Mouse (Mus musculus): ENCODE data around the gene Slc41a2. TPM values are rescaled to one million over a fixed set of nuclear protein-coding genes. Genes with fewer than 3 reads are reported as not detected.
"Not testable (repeated sequence)": the region's sequence is repeated elsewhere in the genome, so short reads cannot be mapped to it uniquely, and the experiment has no call there.

The Slc41a2 gene
- polyA plus RNA-seq, 2 experiments = 1.7 to 2.3 TPM

GRCm38 (mm10) chr10:83359956-83360355 lies 22.3 kb upstream of the Slc41a2 start, which contains the start of gene D10Wsu102e:
Gene D10Wsu102e, plus strand, starts transcription at chr10:83360221.
- peaks cover 23% of the 10 kb centered on the region for H3K36me3 ChIP-seq (ENCODE audit: control insufficient read depth, insufficient read depth, low read length)
- H3K4me1 ChIP-seq (ENCODE audit: control insufficient read depth, insufficient read depth, low read length) = peaks cover 11% of the 10 kb centered on the region; the same call in 1 of the 2 replicates
- DNase-seq (ENCODE audit: low spot score) (peak; percentile 97), ATAC-seq (ENCODE audit: low FRiP score, low read depth) (peak; percentile 98)
- H3K9ac ChIP-seq (ENCODE audit: low read depth, low read length, severe bottlenecking) = peak within 1 kb of the TSS; percentile 79
- TF ChIP-seq POLR2A (IDR thresholded peaks at IDR 0.05; ENCODE audit: borderline replicate concordance, extremely low read depth, insufficient read depth, insufficient read length) = 0 out of 2 replicates have a peak, but pooled peaks have one; percentile 40
- H3K27me3 ChIP-seq (ENCODE audit: control insufficient read depth, insufficient read depth, low read length) = no peaks in the 10 kb centered on the region
- peak within 1 kb of the TSS; percentile 70 for H3K4me2 ChIP-seq (replicated peaks; ENCODE audit: low read depth, low read length, severe bottlenecking)
- no peaks in the 10 kb centered on the region for H3K9me3 ChIP-seq (ENCODE audit: control insufficient read depth, low read length)
- H3K27ac ChIP-seq (replicated peaks; ENCODE audit: low read depth, low read length) = peak within 1 kb of the TSS; percentile 65
- peak within 1 kb of the TSS; percentile 87 for H3K4me3 ChIP-seq (replicated peaks; ENCODE audit: low read length)
- 2% methylated on average over 30 of the region's 30 CpGs for WGBS

- H3K27me3 ChIP-seq (ENCODE audit: control insufficient read depth, insufficient read depth, low read length) = no peaks in the 10 kb centered on the region
- no peak for TF ChIP-seq POLR2A (IDR thresholded peaks at IDR 0.05; ENCODE audit: borderline replicate concordance, extremely low read depth, insufficient read depth, insufficient read length)
- 83% methylated on average over 4 of the region's 4 CpGs for WGBS
- H3K36me3 ChIP-seq (ENCODE audit: control insufficient read depth, insufficient read depth, low read length) = peaks cover 18% of the 10 kb centered on the region
- no peak for DNase-seq (ENCODE audit: low spot score)
- H3K9me3 ChIP-seq (ENCODE audit: control insufficient read depth, low read length) = no peaks in the 10 kb centered on the region
- peak overlapping the region; percentile 87 for H3K4me3 ChIP-seq (replicated peaks; ENCODE audit: low read length)
- H3K4me2 ChIP-seq (replicated peaks; ENCODE audit: low read depth, low read length, severe bottlenecking) = peak overlapping the region; percentile 70
- ATAC-seq (ENCODE audit: low FRiP score, low read depth) = no peak
- H3K4me1 ChIP-seq (ENCODE audit: control insufficient read depth, insufficient read depth, low read length) = peaks cover 11% of the 10 kb centered on the region; the same call in 1 of the 2 replicates
- H3K9ac ChIP-seq (ENCODE audit: low read depth, low read length, severe bottlenecking) = peak overlapping the region; percentile 29; the same call in 1 of the 2 replicates
- peak overlapping the region; percentile 56; the same call in 1 of the 2 replicates for H3K27ac ChIP-seq (replicated peaks; ENCODE audit: low read depth, low read length)
Observed at GRCm38 (mm10) chr10:83359451-83359850, 21.8 kb upstream of the Slc41a2 start.

- Histone ChIP-seq H3K9me3 (ENCODE audit: control insufficient read depth, low read length) (no peaks in the 10 kb centered on the region), H3K9ac (ENCODE audit: low read depth, low read length, severe bottlenecking) (no peak overlapping the region), H3K27ac (replicated peaks; ENCODE audit: low read depth, low read length) (no peak overlapping the region), H3K4me1 (ENCODE audit: control insufficient read depth, insufficient read depth, low read length) (peaks cover 13% of the 10 kb centered on the region; the same call in 1 of the 2 replicates), H3K36me3 (ENCODE audit: control insufficient read depth, insufficient read depth, low read length) (no peaks in the 10 kb centered on the region), H3K4me3 (replicated peaks; ENCODE audit: low read length) (no peak overlapping the region), H3K27me3 (ENCODE audit: control insufficient read depth, insufficient read depth, low read length) (no peaks in the 10 kb centered on the region), H3K4me2 (replicated peaks; ENCODE audit: low read depth, low read length, severe bottlenecking) (no peak overlapping the region)
- DNase-seq (ENCODE audit: low spot score) = no peak
- no peak for ATAC-seq (ENCODE audit: low FRiP score, low read depth)
- TF ChIP-seq POLR2A (IDR thresholded peaks at IDR 0.05; ENCODE audit: borderline replicate concordance, extremely low read depth, insufficient read depth, insufficient read length) = no peak
- 81% methylated on average over 12 of the region's 12 CpGs for WGBS
Observed at GRCm38 (mm10) chr10:83356416-83356815, 18.7 kb upstream of the Slc41a2 start.

GRCm38 (mm10) chr10:83354333-83354719 lies 16.6 kb upstream of the Slc41a2 start:
- Histone ChIP-seq H3K36me3 (ENCODE audit: control insufficient read depth, insufficient read depth, low read length) (no peaks in the 10 kb centered on the region), H3K27ac (replicated peaks; ENCODE audit: low read depth, low read length) (no peak overlapping the region), H3K27me3 (ENCODE audit: control insufficient read depth, insufficient read depth, low read length) (no peaks in the 10 kb centered on the region), H3K9ac (ENCODE audit: low read depth, low read length, severe bottlenecking) (no peak overlapping the region), H3K4me3 (replicated peaks; ENCODE audit: low read length) (no peak overlapping the region), H3K4me2 (replicated peaks; ENCODE audit: low read depth, low read length, severe bottlenecking) (no peak overlapping the region; the same call in 1 of the 2 replicates), H3K4me1 (ENCODE audit: control insufficient read depth, insufficient read depth, low read length) (peaks cover 4% of the 10 kb centered on the region; the same call in 1 of the 2 replicates), H3K9me3 (ENCODE audit: control insufficient read depth, low read length) (no peaks in the 10 kb centered on the region)
- peak; percentile 12; the same call in 1 of the 2 replicates for ATAC-seq (ENCODE audit: low FRiP score, low read depth)
- no peak for TF ChIP-seq POLR2A (IDR thresholded peaks at IDR 0.05; ENCODE audit: borderline replicate concordance, extremely low read depth, insufficient read depth, insufficient read length)
- DNase-seq (ENCODE audit: low spot score) = peak; percentile 62
- WGBS = 70% methylated on average over 8 of the region's 8 CpGs

- peak; percentile 18 for DNase-seq (ENCODE audit: low spot score)
- H3K9me3 ChIP-seq (ENCODE audit: control insufficient read depth, low read length) = no peaks in the 10 kb centered on the region
- peaks cover 4% of the 10 kb centered on the region; the same call in 1 of the 2 replicates for H3K4me1 ChIP-seq (ENCODE audit: control insufficient read depth, insufficient read depth, low read length)
- no peak for TF ChIP-seq POLR2A (IDR thresholded peaks at IDR 0.05; ENCODE audit: borderline replicate concordance, extremely low read depth, insufficient read depth, insufficient read length)
- no peak overlapping the region for H3K27ac ChIP-seq (replicated peaks; ENCODE audit: low read depth, low read length)
- H3K4me3 ChIP-seq (replicated peaks; ENCODE audit: low read length) = no peak overlapping the region
- H3K36me3 ChIP-seq (ENCODE audit: control insufficient read depth, insufficient read depth, low read length) = no peaks in the 10 kb centered on the region
- ATAC-seq (ENCODE audit: low FRiP score, low read depth) = no peak
- H3K9ac ChIP-seq (ENCODE audit: low read depth, low read length, severe bottlenecking) = no peak overlapping the region
- no peak overlapping the region; the same call in 1 of the 2 replicates for H3K4me2 ChIP-seq (replicated peaks; ENCODE audit: low read depth, low read length, severe bottlenecking)
- no peaks in the 10 kb centered on the region for H3K27me3 ChIP-seq (ENCODE audit: control insufficient read depth, insufficient read depth, low read length)
- 49% methylated on average over 14 of the region's 14 CpGs for WGBS
Observed at GRCm38 (mm10) chr10:83353680-83354332, 16.1 kb upstream of the Slc41a2 start.

GRCm38 (mm10) chr10:83351779-83352178 lies 14.1 kb upstream of the Slc41a2 start:
- not testable (repeated sequence) for H3K9ac ChIP-seq (ENCODE audit: low read depth, low read length, severe bottlenecking); H3K4me1 ChIP-seq (ENCODE audit: control insufficient read depth, insufficient read depth, low read length); H3K4me2 ChIP-seq (replicated peaks; ENCODE audit: low read depth, low read length, severe bottlenecking); DNase-seq (ENCODE audit: low spot score); H3K9me3 ChIP-seq (ENCODE audit: control insufficient read depth, low read length); ATAC-seq (ENCODE audit: low FRiP score, low read depth); H3K36me3 ChIP-seq (ENCODE audit: control insufficient read depth, insufficient read depth, low read length); H3K27ac ChIP-seq (replicated peaks; ENCODE audit: low read depth, low read length); H3K4me3 ChIP-seq (replicated peaks; ENCODE audit: low read length); H3K27me3 ChIP-seq (ENCODE audit: control insufficient read depth, insufficient read depth, low read length)
- 71% methylated on average over 4 of the region's 4 CpGs for whole genome bisulfite sequencing
